Mouse (Mus musculus) heart, postnatal 36 days (tissue): ENCODE measurements around the gene Cacna1e. TPM values are rescaled to one million over a fixed set of nuclear protein-coding genes. Genes with fewer than 3 reads are reported as not detected.

Experiments used
- DNase-seq, 2 experiments: peaks; one replicate each; pipeline ENCODE4 v3.0.0; 2021 to 2022
- intact Hi-C: fragments of 180-260 bp; cut with DNase I; formaldehyde crosslinking; loops from one replicate; pipeline ENCODE4 v1.15.1; 2025
- total RNA-seq, 2 experiments: library from RNA; stranded (reverse); gene quantifications; 2 replicates each; pipeline ENCODE4 v1.2.3; 2021

Gene Cacna1e
- total RNA-seq, 2 experiments from 2014 or later, result 0.16 to 0.17 TPM

DNA sequence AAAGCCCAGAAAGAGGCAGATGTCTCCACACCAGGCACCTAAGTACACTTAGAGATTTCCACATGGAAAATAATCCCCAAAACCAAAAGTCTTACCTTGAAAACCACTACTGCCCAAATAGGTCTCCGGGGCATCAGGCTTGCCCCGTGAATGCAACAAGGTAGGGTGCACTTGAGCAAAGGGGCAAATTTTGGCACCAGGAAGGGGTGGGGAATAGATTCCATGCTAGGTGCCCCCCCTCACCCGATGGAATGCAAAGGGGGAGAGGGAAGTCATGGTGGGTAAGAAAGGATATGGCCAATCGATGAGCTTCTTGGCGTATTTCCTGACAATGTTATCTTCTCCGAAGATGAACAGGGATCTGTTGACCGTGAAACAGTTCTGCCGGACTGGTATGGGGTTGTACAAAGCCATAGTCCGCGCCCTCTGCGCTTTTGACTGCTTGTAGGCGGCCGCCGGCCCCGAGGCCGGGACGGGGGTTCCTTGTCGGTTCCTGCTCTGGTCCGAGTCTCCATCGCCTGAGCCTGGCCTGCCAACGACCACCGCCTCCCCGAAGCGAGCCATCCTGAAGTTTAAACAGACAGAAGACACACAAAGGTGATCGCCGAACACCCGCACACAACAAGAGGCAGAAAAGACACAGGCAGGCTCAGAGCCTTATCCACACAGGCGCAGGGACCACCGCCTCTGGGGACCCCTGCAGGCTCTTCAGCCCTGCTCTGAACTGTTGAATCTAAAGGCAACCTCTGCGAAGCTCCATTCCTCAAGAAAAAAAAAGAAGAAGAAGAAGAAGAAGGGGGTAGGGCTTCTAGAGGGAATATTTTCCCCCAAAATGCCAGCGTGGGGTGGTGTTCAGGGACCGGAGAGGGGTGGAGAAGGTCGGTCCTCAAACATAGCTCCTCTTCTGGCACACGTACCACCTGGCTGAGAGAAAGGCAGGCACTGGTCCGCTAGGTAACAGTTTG lies 158.7 kb downstream of the Cacna1e start:
- no peak for DNase-seq
- intact Hi-C loops, result loop anchor here (10.0 kb wide), 1 partner anchor 531 kb away; no protein-coding TSS in a partner anchor

DNA sequence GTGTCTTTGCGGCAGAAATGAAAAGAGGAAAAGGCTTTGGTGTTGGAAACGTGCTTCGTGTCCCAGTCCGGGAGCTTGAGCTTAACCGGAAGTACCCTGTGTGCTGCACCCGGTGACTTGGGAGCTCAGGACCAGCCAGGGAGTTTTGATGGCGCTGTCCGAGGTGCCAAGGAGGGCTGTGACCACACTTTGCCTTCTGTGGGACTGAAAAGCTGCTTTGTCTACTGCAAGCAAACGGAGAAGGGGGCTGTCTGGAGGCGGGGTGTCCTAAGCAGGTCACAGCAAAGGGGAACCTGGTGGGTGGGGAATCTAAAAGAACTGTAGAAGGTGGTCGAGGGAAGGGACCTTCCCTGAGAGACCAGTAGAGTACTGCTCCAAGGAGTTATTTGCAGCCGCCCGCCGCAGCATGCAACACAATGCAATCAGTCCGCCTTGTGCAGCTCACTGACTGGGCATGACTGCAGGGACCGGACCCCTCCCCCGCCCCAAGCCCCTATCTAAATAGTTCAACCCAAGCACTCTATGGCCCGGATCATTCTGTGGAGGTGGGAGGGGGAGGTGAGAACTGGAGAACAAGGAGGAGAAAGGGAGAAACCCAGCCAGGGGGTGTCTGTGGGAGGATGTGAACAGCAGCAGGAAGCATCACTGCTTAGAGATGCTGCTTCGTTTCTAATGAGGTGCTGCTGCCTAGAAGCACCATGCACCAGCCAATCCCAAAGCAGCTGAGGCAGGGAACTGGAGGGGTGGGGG lies 160.6 kb downstream of the Cacna1e start:
- intact Hi-C loops, result loop anchor here (10.0 kb wide), 1 partner anchor 529 kb away; no protein-coding TSS in a partner anchor
- no peak for DNase-seq

DNA sequence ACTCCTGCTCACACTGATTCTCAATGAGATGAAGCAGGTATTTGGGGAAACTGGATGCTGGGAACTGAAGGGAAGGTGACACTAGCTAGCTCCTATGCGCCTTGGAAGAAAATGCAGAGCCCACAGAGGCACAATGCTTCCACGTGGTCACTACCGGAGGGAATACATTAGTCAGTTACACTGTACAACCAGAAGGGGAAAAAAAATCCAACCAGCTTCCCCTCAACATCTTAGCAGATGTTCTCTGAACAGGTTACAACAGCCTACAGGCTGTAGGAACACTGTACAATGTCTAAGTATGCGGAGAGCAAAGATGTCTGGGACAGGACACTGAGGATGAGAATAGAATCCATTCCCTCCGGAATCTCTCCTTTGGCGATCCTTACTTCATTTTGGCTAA lies 161.2 kb downstream of the Cacna1e start:
- intact Hi-C loops, result loop anchor here (10.0 kb wide), 1 partner anchor 528 kb away; no protein-coding TSS in a partner anchor
- DNase-seq, result no peak

DNA sequence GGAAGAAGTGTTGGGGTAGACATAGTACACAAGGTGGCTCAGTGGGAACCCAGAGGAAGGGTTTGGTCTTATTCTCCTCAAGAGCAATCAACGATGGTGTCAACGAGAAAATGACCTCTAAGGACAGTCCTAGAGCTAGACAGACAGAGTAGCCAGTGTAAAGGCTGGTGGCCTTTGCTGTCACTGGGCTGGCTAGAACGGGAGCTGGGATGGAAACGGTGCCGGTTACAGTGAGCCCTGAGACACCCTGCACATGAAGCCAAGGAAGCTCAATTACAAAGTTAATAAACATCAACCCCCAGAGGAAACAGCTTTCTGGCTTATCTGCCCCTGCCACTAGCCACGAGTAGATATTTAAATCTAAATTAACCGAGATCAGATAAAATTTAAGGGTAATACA lies 168.7 kb downstream of the Cacna1e start:
- no peak for DNase-seq
- intact Hi-C loops, result no loop called here

DNA sequence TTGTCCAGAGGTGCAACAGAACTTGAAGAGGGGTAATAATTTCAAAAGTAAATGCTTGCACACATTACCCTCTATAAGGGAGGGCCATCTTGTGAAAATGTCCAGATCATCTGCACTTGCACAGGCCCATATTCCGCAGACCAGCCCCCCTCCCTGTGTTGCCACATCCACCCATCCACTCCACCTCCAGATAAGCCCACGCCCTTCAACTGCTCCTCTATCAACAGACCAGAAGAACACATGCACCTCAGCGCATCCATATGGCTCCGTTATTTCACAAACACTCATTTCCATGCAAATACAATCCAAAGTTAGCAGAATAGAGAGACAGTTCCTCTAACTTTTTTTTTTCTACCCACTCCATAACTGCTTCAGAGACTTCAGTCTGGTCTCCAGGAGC lies 171.6 kb downstream of the Cacna1e start:
- intact Hi-C loops, result no loop called here
- DNase-seq, result no peak

DNA sequence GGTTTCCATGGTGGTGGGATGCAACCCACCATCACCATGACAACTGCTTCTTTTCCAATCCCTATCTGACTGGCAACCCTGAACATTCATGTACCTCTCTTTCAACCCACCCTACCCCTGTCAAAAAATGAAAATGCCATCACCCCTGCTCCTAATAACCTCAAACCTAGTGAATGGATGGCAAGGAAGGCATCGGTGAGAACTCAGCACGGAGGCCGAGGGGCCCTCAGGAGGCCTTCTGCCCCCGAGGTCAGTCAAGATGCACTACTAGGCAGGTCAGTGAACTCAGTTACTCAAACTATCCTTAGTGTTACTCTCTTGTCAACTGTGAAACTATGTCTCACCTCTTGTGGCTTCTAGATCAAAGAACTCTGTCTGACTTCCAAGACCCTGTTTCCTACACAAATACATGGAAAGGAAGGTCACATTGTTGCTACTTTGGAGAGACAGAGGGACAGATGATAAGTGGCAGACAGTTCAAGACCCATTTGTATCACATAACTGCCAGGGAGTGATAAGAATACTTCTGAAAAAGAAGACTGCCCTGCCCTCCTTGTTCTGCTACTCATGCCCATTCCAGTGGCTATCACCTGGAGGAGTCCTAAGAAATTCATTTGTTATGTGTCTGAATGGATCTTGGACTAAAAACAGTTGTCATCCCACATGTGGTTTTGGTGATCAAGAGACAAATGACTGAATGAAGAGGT lies 176.6 kb downstream of the Cacna1e start:
- DNase-seq, result no peak
- intact Hi-C loops, result no loop called here

DNA sequence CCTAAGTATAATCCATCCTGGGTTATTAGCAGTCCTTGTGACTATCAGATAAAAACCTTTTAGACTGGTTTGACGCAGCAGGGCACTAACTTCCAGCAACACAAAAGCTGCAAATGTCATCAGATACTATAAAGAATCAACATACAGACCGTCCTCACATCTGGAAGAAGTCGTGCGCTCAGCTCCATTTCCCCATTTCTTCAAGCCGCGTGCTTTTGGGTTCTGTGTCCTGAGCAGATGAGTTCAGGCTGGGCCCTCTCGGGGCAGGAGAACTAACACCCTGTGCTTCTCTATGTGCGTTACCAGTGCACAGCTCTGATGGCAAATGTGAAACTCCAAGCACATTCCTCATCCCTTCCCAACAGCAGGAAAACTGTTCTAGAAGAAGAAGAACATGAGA lies 177.3 kb downstream of the Cacna1e start:
- intact Hi-C loops, result no loop called here
- DNase-seq, result no peak

DNA sequence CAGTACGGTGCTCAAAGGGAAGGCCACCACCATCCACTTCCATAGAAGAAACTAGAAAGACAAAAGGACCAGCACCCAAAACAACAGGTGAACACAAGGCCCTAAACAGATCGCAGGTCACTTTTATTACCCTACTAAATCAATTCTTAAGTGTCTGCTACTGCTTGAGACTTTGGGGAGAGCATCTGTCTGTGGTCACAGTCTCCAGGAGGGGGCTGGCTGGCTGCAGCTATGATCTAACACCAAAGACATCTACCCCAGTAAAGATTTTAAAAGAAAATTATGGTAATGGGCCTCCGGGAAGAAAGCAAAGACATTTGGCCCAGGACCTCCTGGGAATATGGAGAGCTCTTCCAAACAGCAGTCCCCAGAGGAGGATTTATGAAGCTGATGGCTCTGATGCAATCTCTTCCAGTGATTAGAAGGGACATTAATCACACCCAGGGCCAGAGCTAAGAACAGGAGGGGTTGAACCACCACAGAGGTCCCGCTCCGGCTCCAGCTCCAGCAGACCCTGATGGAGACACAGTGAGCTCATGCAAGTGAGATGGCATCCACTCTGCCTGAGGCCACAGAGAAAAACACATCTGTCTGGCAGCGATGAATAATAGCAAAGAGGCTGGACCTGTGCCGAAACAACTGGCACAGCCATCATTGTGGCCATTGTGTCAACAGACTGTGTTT lies 178.3 kb downstream of the Cacna1e start:
- no peak for DNase-seq
- intact Hi-C loops, result no loop called here

DNA sequence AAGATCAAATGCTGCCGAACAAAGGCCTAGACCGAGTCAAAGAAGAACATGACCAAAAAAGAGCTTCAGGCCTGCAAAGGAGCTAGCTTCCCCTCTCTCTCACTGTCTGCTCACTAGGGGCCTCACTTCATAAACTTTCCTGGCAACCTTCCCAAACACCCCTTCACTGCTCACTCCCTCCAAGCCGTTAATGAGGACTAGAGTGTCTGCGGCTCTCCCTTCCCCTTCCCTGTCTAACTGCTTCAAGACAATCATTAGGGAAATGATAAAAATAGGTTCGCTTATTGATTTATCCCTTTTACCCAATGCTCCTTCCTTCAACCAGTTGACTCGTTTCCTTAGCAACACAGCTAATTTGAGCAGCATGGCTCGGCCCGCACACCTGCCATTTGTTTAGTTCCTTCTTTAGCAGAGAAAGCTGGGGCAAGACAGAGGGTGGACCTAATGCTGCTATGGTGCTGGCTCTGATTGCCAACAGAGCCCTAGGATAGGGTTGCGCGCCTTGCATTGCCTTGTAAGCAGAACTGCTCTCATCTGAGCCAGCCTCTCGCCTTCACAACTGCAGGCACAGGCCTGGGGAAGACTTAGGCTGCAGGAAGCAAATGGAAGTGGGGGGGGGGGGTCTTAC lies 179.6 kb downstream of the Cacna1e start:
- no peak for DNase-seq
- intact Hi-C loops, result no loop called here

DNA sequence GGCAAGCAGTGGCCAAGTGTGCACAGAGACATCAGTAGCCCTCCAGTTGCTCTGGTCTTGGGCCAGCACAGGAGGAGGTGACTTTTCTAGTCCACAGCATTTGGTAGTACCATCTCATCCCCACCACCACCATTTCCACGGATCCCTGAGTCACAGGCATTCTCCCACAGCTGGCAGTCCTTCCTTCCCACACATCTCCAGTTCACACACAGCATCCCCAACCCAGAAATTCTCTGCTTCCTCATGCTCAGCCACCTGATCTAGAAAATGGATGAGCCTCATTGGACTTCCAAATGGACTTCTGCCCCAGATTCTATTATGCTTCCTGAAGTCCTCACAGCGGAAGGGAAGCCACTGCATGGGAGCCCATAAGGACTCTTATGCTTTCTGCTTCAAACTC lies 181.7 kb downstream of the Cacna1e start:
- intact Hi-C loops, result no loop called here
- no peak for DNase-seq

DNA sequence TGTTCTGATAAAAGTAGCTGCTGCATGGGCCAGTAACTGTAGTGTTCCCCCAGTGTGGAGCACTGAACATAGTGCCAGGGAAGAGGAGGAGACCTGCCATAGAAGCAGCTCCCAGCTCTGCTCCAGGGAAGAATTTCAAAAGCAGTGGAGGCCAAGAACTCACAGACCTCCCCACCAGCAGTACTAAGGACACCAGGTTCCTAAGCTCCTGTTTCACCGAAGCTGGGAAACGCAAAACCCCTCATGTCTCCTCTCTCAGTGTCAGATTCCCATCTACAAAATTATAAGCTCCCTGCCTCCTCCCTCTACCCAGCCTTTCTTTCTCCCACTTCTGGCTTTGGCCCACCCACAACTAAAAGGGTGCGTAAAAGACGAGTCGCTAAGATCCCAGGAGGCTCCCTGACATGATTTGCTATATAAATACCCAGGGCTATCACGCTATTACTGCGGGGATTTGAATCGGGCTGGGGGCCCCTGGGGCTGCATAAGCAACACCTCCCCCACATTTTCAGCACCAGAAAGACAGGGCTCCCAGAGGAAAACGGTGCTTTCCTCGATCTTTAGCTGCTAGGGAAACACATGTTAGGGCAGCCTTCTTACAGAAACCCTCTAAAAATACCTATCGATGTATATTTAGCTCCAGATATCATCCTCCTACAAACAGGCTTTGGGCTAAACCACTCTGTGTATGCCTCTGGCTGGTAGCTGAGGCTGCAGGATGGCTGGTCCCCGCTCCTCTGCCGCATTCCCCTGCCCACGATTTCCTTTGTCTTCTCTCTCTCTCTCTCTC lies 195.2 kb downstream of the Cacna1e start:
- no peak for DNase-seq
- intact Hi-C loops, result no loop called here

DNA sequence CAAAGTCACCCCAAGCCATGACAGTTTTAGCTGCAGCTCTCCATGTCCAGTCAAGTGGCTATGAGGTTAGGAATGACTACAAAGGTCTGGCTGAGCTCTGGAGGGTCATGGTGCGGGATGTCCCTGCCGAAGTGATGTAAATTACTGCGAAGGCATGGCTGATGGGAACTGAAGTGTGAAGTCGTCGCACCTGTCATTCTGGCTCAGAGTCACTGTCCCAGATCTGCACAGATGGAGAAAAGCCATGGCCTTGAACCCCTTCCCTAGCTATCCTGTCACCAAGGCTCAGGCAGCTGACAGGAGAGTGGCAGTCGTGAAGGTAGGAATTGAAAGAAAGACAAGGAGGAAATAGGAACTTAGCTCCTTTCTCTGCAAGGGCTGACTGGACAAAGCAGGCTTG lies 197.4 kb downstream of the Cacna1e start:
- no peak for DNase-seq
- intact Hi-C loops, result no loop called here

DNA sequence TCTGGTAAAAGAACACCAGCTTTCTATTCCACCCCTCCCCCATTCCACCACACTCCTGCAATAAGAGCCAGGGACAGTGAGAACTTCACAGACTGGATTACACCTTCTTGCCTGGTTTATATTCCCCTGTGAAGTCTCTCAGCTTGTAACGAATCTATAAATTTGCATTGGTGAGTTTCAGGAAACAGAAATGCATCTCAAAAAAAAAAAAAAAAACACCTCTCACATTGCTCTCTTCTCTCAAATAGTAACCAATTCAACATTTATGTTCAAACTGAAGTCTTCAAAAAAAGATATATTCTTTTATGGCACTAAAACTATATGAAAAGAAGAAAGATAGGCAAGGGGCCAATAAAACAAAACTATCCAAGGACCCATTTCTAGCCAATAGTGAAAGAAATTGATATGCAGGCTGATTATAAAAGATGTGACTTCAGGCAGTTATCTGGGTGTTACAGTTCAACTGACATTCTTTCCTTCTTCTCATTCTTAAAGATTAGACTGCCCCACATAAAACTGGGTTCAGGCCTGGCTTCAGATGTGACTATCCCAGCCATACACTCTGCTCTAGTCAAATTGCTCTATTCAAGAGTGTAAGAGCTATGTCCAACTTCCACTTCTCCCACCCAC lies 200.7 kb downstream of the Cacna1e start:
- intact Hi-C loops, result no loop called here
- no peak for DNase-seq

DNA sequence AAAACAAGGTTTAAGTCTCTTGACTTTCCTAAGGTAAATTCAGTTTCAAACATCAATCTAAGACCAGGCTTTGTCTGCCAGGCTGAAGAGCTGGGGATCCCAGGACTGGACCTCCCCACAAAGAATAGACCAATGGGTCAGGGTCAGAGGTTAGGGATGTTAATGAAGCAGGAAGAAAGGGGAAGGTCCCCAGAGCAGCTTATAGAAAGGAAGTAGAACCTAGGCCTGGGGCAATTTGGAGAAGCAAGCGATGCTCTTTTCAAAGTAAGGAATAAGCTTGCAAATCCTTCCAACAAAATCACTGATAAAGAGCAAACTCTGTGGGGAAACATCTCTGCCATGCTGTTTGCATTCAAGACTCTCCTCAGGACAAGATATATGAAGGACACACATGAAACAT lies 205.3 kb downstream of the Cacna1e start:
- DNase-seq, result no peak
- intact Hi-C loops, result no loop called here

DNA sequence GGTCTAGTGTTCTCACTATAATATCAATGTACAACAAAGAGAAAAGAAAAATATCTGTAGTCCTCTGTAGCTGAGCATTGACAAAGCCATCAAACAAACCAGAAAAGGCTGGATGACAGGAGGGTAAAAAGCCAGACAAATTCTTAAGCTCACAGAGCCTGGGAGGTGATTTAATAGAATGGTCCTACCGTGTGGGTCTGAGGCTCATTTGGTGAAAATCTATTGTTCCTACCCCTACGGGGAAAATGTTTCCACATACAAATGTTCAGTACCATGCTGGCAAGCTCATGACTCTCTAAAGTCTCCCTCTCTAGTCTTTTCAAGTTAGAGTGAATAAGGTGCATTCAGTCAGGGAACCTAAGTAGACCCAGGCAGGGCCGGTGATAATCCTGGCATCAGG lies 206.2 kb downstream of the Cacna1e start:
- intact Hi-C loops, result no loop called here
- no peak for DNase-seq

DNA sequence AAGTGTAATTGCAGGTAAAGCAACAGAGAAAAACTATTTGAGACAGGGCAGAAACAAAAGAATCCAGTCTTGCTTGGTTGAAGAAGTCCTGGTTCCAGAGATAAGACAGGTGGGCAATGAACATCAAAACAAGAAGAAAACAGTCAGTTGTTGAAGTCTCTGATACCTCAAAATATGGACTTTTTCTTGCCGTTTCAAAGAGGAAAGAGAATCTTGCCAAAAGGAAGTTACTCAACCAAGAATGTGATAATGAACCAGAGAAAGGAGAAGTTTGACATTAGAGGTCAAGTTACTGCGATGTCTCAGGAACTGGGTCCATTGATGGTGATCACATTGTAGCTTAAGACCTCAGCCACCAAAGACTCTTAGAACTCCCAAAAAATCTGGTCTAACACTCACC lies 206.6 kb downstream of the Cacna1e start:
- intact Hi-C loops, result no loop called here
- no peak for DNase-seq

DNA sequence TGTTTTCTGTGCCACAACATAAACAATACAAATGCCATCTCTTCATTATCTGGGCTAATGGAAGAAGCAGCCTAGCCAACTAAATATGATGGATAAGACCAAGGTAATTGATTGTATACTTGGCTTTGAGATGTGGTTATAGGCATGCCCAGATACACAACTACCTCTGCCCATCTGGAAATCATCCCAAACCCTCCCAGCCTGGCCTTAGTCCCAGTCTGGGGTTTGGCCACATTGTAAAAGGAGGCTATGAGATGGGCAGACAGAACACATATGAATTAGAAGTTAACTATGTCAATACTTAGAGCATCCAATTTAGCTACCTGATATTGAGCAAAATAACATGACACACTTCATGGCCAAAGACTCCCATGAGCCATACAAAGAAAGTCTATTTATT lies 220.6 kb downstream of the Cacna1e start:
- intact Hi-C loops, result no loop called here

DNA sequence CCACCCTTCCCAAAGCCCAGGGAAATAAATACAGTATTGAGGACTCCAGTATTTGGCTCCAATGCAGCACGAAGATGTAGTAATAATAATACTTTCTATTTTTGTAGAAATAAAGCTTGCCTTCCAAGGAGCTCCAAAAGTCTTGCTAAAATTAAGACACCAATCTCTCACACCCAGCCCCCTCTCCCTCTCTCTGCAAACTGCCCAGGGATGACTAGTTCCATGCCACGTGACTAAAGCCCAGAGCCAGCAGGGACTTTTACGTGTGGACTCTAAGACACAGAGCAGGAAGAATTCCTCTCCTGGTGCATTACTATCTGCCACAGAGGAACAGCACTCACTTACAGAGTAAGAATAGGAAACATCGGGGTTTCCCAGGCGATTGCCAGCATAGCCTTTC lies 222.3 kb downstream of the Cacna1e start:
- DNase-seq, result no peak
- intact Hi-C loops, result no loop called here

More for the DNA sequence above, 220.6 kb downstream of the Cacna1e start:
- DNase-seq, result no peak
